Mouse (Mus musculus) macrophage (primary cell): ENCODE measurements around the gene Zfp800. TPM values are rescaled to one million over a fixed set of nuclear protein-coding genes. Genes with fewer than 3 reads are reported as not detected.
A peak's percentile ranks its signal among the peaks of the same experiment; 100 is the strongest.

Source experiments
- H3K27ac ChIP-seq: fragments of 350-480 bp; formaldehyde crosslinking; 2 replicates; pipeline ENCODE4 v1.9.0; 2021
- H3K36me3 ChIP-seq: fragments of 350-480 bp; formaldehyde crosslinking; 2 replicates; pipeline ENCODE4 v1.9.0; 2021; ENCODE audit errors: inconsistent target
- H3K4me3 ChIP-seq: fragments of 350-480 bp; formaldehyde crosslinking; 2 replicates; pipeline ENCODE4 v1.9.0; 2021; ENCODE audit errors: inconsistent target
- H3K79me2 ChIP-seq: fragments of 350-480 bp; formaldehyde crosslinking; 2 replicates; pipeline ENCODE4 v1.9.0; 2021; ENCODE audit errors: inconsistent target
- WGBS: methylation state at CpG from one replicate; pipeline ENCODE4 v1.1.7; 2026; ENCODE audit warnings: inconsistent platforms; ENCODE audit not compliant: missing documents; 5-methylcytosine and 5-hydroxymethylcytosine counted together
- polyA plus RNA-seq: library from polyadenylated mRNA; stranded (reverse); fragments of 250-400 nt; gene quantifications from 3 replicates; pipeline ENCODE4 v1.2.4, GENCODE M21; 2018; ENCODE audit warnings: inconsistent platforms
- total RNA-seq, 78 experiments: library from RNA; depleted of rRNA; stranded (reverse); fragments of 250-400 nt; gene quantifications; 1 replicate in 9 of 78; 2 replicates in 24 of 78; 3 replicates in 43 of 78; 4 replicates in 2 of 78; pipeline ENCODE4 v1.2.4; 2018; ENCODE audit warnings: inconsistent platforms in 56 of 78

Gene Zfp800
- 100 to 1,000 TPM in 19 of 26 experiments, 10 to 100 TPM in 7; 48.6 to 324 (median 123) TPM for total RNA-seq (2018; cell fraction: chromatin; rRNA removed)
- 10 to 100 TPM; 23.9 to 74.5 (median 39.1) TPM for total RNA-seq (2018; cell fraction: cytosol; rRNA removed)
- total RNA-seq (2018; cell fraction: nucleus; rRNA removed), result 100 to 1,000 TPM in 20 of 26 experiments, 10 to 100 TPM in 6; 67.0 to 272 (median 130) TPM
- polyA plus RNA-seq, result 18.0 to 19.9 TPM (median 19.3 TPM) in 3 replicates

- WGBS, result under 1% methylated on average over 33 of the region's 33 CpGs
- H3K4me3 ChIP-seq, result peak within 1 kb of the TSS; percentile 42
- H3K79me2 ChIP-seq, result no peaks in the 10 kb centered on the region
- H3K36me3 ChIP-seq, result no peaks in the 10 kb centered on the region
- H3K27ac ChIP-seq, result no peak within 1 kb of the TSS
Observed at GRCm38 (mm10) chr6:28397681-28398203, at the start of gene Zfp800. Gene Zfp800, minus strand, starts transcription at chr6:28398005.

GRCm38 (mm10) chr6:28431538-28431855, 33.7 kb upstream of the Zfp800 start:
- Histone ChIP-seq H3K27ac (no peak overlapping the region), H3K4me3 (no peak overlapping the region), H3K79me2 (no peaks in the 10 kb centered on the region), H3K36me3 (peaks cover 7% of the 10 kb centered on the region; the same call in 1 of the 2 replicates)
- WGBS, result 94% methylated on average over 6 of the region's 6 CpGs

DNA sequence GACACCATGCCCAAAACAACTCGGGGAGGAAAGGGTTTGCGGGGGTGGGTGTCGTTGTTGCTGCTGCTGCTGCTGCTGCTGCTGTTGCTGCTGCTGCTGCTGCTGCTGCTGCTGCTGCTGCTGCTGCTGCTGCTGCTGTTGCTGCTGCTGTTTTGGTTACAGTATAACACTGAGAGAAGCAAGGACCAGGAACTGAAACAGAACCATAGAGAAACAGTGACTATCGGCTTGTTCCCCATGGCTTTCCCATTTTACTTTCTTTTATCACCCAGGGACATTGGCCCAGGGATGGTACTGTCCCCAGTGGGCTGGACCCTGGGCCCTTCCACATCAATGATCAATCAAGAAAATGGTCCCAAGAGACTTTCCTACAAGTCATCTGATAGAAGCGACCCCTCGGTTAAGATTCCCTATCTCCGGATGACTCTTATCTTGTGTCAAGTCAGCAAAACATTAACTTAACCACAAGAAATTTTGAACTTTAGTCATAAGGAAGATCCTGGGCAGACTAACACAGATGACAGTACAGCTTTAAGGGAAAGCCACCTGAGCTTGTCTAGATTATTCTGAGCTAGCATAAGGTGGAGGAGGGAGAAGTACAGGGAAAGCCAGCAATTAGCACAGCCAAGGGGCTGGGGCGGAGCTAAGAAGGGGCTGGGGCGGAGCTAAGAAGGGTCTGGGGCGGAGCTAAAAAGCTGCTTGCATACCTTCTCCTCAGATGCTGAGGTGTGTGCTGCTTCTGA, 33.2 kb upstream of the Zfp800 start:
- H3K27ac ChIP-seq, result no peak overlapping the region
- no peaks in the 10 kb centered on the region for H3K79me2 ChIP-seq
- 75% methylated on average over 10 of the region's 10 CpGs for WGBS
- H3K4me3 ChIP-seq, result no peak overlapping the region
- peaks cover 11% of the 10 kb centered on the region; the same call in 1 of the 2 replicates for H3K36me3 ChIP-seq

DNA sequence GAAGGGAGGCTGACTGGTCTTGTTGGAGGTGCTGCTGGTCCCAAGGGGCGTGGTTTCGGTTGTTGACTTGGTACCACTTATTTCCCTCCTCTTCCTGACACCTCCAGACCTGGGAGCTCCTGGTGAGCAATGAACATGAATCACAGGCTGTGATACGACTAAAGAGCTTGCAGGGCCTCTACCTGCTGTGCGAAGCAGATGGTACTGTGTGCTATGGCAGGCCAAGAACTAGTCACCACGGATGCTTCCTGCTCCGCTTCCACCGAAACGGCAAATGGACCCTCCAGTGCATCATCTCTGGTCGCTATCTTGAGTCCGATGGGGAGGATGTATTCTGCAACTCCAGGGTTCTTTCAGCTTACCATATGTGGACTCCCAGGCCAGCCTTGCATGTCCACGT, 32.1 kb upstream of the Zfp800 start:
- no peak overlapping the region for H3K27ac ChIP-seq
- H3K79me2 ChIP-seq, result peaks cover 3% of the 10 kb centered on the region; the same call in 1 of the 2 replicates

GRCm38 (mm10) chr6:28428290-28428689, 30.5 kb upstream of the Zfp800 start, which contains the start of gene Gcc1:
Gene Gcc1, minus strand, starts transcription at chr6:28428390.
- Histone ChIP-seq H3K36me3 (peaks cover 11% of the 10 kb centered on the region; the same call in 1 of the 2 replicates), H3K79me2 (peaks cover 15% of the 10 kb centered on the region), H3K4me3 (no peak within 1 kb of the TSS), H3K27ac (no peak within 1 kb of the TSS)
- 94% methylated on average over 3 of the region's 3 CpGs for WGBS

More for the DNA sequence above, 32.1 kb upstream of the Zfp800 start:
- peaks cover 11% of the 10 kb centered on the region; the same call in 1 of the 2 replicates for H3K36me3 ChIP-seq
- H3K4me3 ChIP-seq, result no peak overlapping the region
- WGBS, result 92% methylated on average over 11 of the region's 11 CpGs

GRCm38 (mm10) chr6:28427096-28427839, 29.5 kb upstream of the Zfp800 start, which contains the start of gene Fscn3:
Gene Fscn3, plus strand, starts transcription at chr6:28427789.
- 74% methylated on average over 3 of the region's 3 CpGs for WGBS
- Histone ChIP-seq H3K79me2 (peaks cover 15% of the 10 kb centered on the region), H3K27ac (no peak within 1 kb of the TSS), H3K4me3 (no peak within 1 kb of the TSS), H3K36me3 (peaks cover 11% of the 10 kb centered on the region; the same call in 1 of the 2 replicates)

- Histone ChIP-seq H3K36me3 (peaks cover 11% of the 10 kb centered on the region; the same call in 1 of the 2 replicates), H3K4me3 (no peak overlapping the region), H3K27ac (no peak overlapping the region), H3K79me2 (peaks cover 38% of the 10 kb centered on the region)
- WGBS, result 92% methylated on average over 6 of the region's 6 CpGs
Observed at GRCm38 (mm10) chr6:28425019-28425418, 27.2 kb upstream of the Zfp800 start.

GRCm38 (mm10) chr6:28423767-28424695, 26.2 kb upstream of the Zfp800 start:
- WGBS, result 16% methylated on average over 45 of the region's 46 CpGs
- H3K36me3 ChIP-seq, result peaks cover 17% of the 10 kb centered on the region; the same call in 1 of the 2 replicates
- peak overlapping the region; percentile 61 for H3K4me3 ChIP-seq
- H3K79me2 ChIP-seq, result peaks cover 47% of the 10 kb centered on the region
- peak overlapping the region; percentile 34; the same call in 1 of the 2 replicates for H3K27ac ChIP-seq

DNA sequence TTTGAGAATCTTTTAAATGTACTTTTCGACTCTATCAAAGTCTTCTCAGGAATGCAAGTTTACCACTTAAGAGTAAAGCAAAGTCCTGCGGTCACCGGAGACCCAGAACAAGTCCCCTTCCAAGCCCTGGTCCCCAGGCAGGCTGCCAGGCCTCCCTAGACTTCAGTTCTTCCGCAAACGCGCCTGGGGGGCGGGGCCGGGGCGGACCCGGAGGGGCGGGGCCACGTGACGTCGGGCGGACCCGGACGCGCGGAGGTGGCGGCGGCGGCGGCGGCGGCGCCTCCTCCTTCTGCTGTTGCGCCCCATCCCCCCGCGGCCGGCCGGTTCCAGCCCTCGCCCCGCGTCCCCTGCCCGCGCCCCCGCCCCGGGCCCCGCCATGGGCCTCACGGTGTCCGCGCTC, 25.5 kb upstream of the Zfp800 start, which contains the start of gene Arf5:
TSS of gene Arf5 (plus strand) at position 248 of the 400 bp plus-strand sequence.
- Histone ChIP-seq H3K79me2 (peaks cover 55% of the 10 kb centered on the region), H3K27ac (peak within 1 kb of the TSS; percentile 35; the same call in 1 of the 2 replicates), H3K36me3 (peaks cover 25% of the 10 kb centered on the region), H3K4me3 (peak within 1 kb of the TSS; percentile 61)
- 2% methylated on average over 10 of the region's 42 CpGs for WGBS

- peak overlapping the region; percentile 35; the same call in 1 of the 2 replicates for H3K27ac ChIP-seq
- H3K4me3 ChIP-seq, result peak overlapping the region; percentile 14; the same call in 1 of the 2 replicates
- H3K79me2 ChIP-seq, result peaks cover 60% of the 10 kb centered on the region
- H3K36me3 ChIP-seq, result peaks cover 29% of the 10 kb centered on the region
- 77% methylated on average over 10 of the region's 15 CpGs for WGBS
Observed at GRCm38 (mm10) chr6:28422651-28423290, 25.0 kb upstream of the Zfp800 start.

DNA sequence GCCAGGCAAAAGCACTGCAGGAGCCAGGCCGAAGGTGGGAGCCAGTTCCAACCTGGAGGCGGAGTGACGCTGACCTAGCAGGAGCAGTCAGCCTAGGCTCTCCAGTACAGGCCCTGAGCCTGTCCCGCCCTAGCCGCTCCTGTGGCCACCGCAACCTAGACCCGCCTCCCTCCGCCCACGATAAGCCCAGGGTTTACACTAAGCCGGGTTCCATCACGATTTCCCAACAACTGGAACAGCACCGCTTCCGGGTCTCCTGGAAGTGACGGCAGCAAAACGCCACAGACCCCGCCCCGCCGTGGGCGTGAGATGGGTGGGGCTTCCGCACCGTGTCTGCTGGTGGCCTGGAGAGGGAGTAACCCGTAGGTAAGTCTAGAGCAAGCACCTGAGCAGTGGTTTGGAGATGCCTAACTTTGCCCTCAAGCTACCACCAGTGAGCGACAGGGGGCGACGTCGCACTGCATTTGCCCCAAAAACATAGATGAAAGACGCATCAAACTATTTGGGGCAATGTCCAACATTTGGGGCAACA, 23.7 kb upstream of the Zfp800 start:
- peak overlapping the region; percentile 15; the same call in 1 of the 2 replicates for H3K27ac ChIP-seq
- peaks cover 34% of the 10 kb centered on the region for H3K36me3 ChIP-seq
- H3K79me2 ChIP-seq, result peaks cover 61% of the 10 kb centered on the region
- WGBS, result 2% methylated on average over 27 of the region's 27 CpGs
- H3K4me3 ChIP-seq, result peak overlapping the region; percentile 68

GRCm38 (mm10) chr6:28420865-28421264, 23.1 kb upstream of the Zfp800 start:
- Histone ChIP-seq H3K79me2 (peaks cover 61% of the 10 kb centered on the region), H3K4me3 (peak overlapping the region; percentile 68), H3K27ac (0 out of 2 replicates have a peak overlapping the region, but pooled peaks have one; percentile 15), H3K36me3 (peaks cover 29% of the 10 kb centered on the region)
- WGBS, result 46% methylated on average over 13 of the region's 13 CpGs

GRCm38 (mm10) chr6:28420361-28420760, 22.6 kb upstream of the Zfp800 start:
- WGBS, result 88% methylated on average over 17 of the region's 17 CpGs
- H3K27ac ChIP-seq, result no peak overlapping the region
- peak overlapping the region; percentile 68; the same call in 1 of the 2 replicates for H3K4me3 ChIP-seq
- peaks cover 61% of the 10 kb centered on the region for H3K79me2 ChIP-seq
- H3K36me3 ChIP-seq, result peaks cover 34% of the 10 kb centered on the region
